Mouse (Mus musculus): ENCODE measurements around the gene Dapk1. TPM values are rescaled to one million over a fixed set of nuclear protein-coding genes. Genes with fewer than 3 reads are reported as not detected.
A peak's percentile ranks its signal among the peaks of the same experiment; 100 is the strongest.

The Dapk1 gene
- polyA plus RNA-seq, 1 experiment from 2014 or later, result 35.3 TPM

DNA sequence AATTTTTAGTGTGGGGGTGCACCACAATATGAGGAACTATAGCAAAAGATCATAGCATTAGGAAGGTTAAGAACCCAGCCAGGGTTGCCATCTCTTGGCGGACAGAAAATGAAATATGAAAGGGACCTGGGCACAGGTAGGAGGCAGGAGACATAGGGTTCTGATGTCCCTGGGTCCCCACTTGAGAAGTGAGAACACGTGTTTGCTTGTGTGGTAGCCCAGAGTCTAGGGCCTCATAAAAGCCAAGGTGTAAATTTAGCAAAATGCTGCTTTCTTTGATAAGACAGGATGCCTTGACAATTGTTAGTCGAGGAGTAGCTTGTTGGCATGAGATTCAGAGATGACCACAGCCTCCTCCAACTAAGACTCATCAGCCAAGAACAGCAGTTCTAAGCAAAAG, 143.0 kb downstream of the Dapk1 start:
- no peak overlapping the region for H3K9ac ChIP-seq
- no peak overlapping the region for H3K27ac ChIP-seq
- no peak overlapping the region for H3K4me2 ChIP-seq (replicated peaks)
- DNase-seq (ENCODE audit: low spot score) (no peak), ATAC-seq (ENCODE audit: low FRiP score) (no peak)
- no peaks in the 10 kb centered on the region for H3K9me3 ChIP-seq (ENCODE audit: control insufficient read depth, low read length)
- H3K27me3 ChIP-seq (ENCODE audit: control insufficient read depth, insufficient read depth, low read length), result no peaks in the 10 kb centered on the region
- H3K4me3 ChIP-seq (replicated peaks; ENCODE audit: low read length), result no peak overlapping the region
- WGBS, result 96% methylated on average over 3 of the region's 3 CpGs
- peaks cover 7% of the 10 kb centered on the region; the same call in 1 of the 2 replicates for H3K4me1 ChIP-seq (replicated peaks; ENCODE audit: control insufficient read depth, insufficient read depth, low read length)
- H3K36me3 ChIP-seq (replicated peaks; ENCODE audit: control insufficient read depth, insufficient read depth), result peaks cover 64% of the 10 kb centered on the region

DNA sequence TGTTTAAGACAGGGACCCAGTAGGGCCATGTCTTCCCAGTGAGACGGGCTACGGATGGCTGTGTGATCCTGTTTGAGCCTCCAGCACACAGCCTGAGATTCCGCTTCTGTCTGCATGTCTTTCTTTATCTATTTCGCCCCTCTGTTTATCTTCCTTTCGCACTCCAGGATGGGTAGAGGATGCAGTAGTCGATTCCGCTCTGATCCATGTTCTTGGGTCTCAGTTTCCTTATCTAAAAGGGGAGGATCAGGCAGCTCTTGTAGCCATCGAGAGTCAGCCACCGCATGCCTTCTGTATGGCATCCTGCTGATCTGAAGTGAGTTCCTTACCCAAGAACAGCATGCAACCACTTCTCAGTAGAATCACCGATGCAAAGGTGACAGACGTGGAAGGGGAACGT, 143.6 kb downstream of the Dapk1 start:
- WGBS, result 91% methylated on average over 12 of the region's 12 CpGs

DNA sequence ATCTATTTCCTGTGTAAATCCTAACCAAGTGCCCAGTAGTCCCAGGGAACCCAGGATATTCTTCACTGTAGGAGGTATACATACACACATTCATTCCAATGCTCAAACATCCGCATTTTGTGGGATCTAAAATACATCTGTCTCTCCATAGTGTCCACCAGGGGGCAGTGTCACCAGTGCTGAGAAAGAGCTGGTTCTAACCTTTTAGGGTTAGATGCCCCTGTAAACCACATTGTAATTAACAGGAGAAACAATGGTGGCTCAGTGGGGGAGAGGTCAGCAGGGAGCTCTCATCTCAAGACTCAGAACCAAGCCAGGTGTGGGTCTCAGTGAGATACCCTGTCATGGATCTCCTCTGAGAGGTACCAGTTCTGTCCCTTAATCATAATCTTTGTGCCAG, 144.5 kb downstream of the Dapk1 start:
- H3K27me3 ChIP-seq (ENCODE audit: control insufficient read depth, insufficient read depth, low read length), result no peaks in the 10 kb centered on the region
- no peak overlapping the region for H3K4me3 ChIP-seq (replicated peaks; ENCODE audit: low read length)
- H3K4me1 ChIP-seq (replicated peaks; ENCODE audit: control insufficient read depth, insufficient read depth, low read length), result peaks cover 7% of the 10 kb centered on the region; the same call in 1 of the 2 replicates
- no peak overlapping the region for H3K4me2 ChIP-seq (replicated peaks)
- peak; percentile 71 for DNase-seq (ENCODE audit: low spot score)
- no peaks in the 10 kb centered on the region for H3K9me3 ChIP-seq (ENCODE audit: control insufficient read depth, low read length)
- no peak for ATAC-seq (ENCODE audit: low FRiP score)
- WGBS, result 46% methylated on average over 1 of the region's 1 CpGs
- no peak overlapping the region for H3K27ac ChIP-seq
- H3K9ac ChIP-seq, result no peak overlapping the region
- H3K36me3 ChIP-seq (replicated peaks; ENCODE audit: control insufficient read depth, insufficient read depth), result peaks cover 64% of the 10 kb centered on the region

More for the DNA sequence above, 143.6 kb downstream of the Dapk1 start:
- Histone ChIP-seq H3K36me3 (replicated peaks; ENCODE audit: control insufficient read depth, insufficient read depth) (peaks cover 64% of the 10 kb centered on the region), H3K9me3 (ENCODE audit: control insufficient read depth, low read length) (no peaks in the 10 kb centered on the region), H3K27me3 (ENCODE audit: control insufficient read depth, insufficient read depth, low read length) (no peaks in the 10 kb centered on the region), H3K4me2 (replicated peaks) (no peak overlapping the region), H3K27ac (no peak overlapping the region), H3K4me1 (replicated peaks; ENCODE audit: control insufficient read depth, insufficient read depth, low read length) (peaks cover 7% of the 10 kb centered on the region; the same call in 1 of the 2 replicates), H3K4me3 (replicated peaks; ENCODE audit: low read length) (no peak overlapping the region), H3K9ac (no peak overlapping the region)
- DNase-seq (ENCODE audit: low spot score) (no peak), ATAC-seq (ENCODE audit: low FRiP score) (no peak)

DNA sequence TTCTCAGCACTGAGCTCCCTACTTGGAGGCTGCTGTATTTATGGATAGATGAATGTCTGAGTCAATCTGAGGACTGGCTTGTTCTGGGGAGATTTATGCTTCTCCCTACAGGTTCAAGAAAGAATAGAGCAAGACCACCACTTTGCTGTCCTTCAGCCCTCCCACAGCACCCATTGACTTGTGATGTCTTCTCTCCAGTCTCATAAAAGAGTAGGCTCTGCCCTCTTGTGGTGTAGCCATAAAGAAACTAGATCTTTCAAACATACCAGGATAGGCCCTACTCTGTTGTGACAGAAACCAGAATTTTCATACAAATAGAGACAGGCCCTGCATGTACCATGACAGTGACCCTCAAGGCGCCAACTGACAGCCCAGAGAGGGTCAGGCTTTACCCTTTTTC, 145.5 kb downstream of the Dapk1 start:
- WGBS, result 93% methylated on average over 1 of the region's 1 CpGs

DNA sequence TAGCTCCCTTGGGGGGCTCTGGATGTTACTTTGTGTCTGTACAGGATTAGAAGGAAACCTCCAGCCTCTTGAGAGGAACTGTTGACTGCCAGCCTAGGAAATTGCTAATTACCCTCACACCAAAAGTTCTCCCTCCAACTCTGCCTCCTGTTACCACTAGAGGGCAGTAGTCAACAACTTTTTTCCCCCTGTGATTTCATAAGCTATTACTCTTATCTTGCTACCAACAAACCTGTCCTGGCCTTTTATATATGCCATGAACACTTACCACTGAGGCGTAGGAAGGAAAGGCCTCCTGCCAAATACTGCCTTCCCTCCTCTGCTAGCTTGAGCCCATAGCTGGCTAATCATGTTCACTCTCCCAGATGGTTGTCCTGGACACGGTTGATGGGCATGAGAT, 146.8 kb downstream of the Dapk1 start:
- Histone ChIP-seq H3K27ac (no peak overlapping the region), H3K4me2 (replicated peaks) (no peak overlapping the region), H3K9ac (no peak overlapping the region), H3K9me3 (ENCODE audit: control insufficient read depth, low read length) (no peaks in the 10 kb centered on the region), H3K27me3 (ENCODE audit: control insufficient read depth, insufficient read depth, low read length) (no peaks in the 10 kb centered on the region), H3K4me1 (replicated peaks; ENCODE audit: control insufficient read depth, insufficient read depth, low read length) (peaks cover 4% of the 10 kb centered on the region; the same call in 1 of the 2 replicates), H3K4me3 (replicated peaks; ENCODE audit: low read length) (no peak overlapping the region), H3K36me3 (replicated peaks; ENCODE audit: control insufficient read depth, insufficient read depth) (peaks cover 68% of the 10 kb centered on the region)
- WGBS, result 91% methylated on average over 2 of the region's 2 CpGs
- ATAC-seq (ENCODE audit: low FRiP score) (no peak), DNase-seq (ENCODE audit: low spot score) (no peak)

More for the DNA sequence above, 145.5 kb downstream of the Dapk1 start:
- H3K4me1 ChIP-seq (replicated peaks; ENCODE audit: control insufficient read depth, insufficient read depth, low read length), result peaks cover 7% of the 10 kb centered on the region; the same call in 1 of the 2 replicates
- no peak overlapping the region for H3K4me2 ChIP-seq (replicated peaks)
- no peak overlapping the region for H3K9ac ChIP-seq
- H3K27me3 ChIP-seq (ENCODE audit: control insufficient read depth, insufficient read depth, low read length), result no peaks in the 10 kb centered on the region
- H3K4me3 ChIP-seq (replicated peaks; ENCODE audit: low read length), result no peak overlapping the region
- DNase-seq (ENCODE audit: low spot score) (no peak), ATAC-seq (ENCODE audit: low FRiP score) (no peak)
- no peak overlapping the region for H3K27ac ChIP-seq
- no peaks in the 10 kb centered on the region for H3K9me3 ChIP-seq (ENCODE audit: control insufficient read depth, low read length)
- peaks cover 65% of the 10 kb centered on the region for H3K36me3 ChIP-seq (replicated peaks; ENCODE audit: control insufficient read depth, insufficient read depth)

DNA sequence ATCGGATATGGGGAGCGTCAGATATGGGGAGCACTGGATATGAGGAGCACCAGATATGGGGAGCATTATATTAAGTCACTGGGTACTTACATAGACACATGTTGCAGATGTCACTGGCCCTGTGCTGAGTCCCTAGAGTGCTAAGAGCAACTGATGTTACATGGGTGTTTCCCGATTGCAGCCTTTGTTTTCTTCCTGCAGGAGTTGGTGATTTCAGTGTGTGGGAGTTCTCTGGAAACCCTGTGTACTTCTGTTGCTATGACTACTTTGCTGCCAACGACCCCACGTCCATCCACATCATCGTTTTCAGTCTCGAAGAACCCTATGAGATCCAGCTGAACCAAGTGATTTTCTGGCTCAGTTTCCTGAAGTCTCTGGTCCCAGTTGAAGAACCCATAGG, 149.2 kb downstream of the Dapk1 start:
- Histone ChIP-seq H3K4me1 (replicated peaks; ENCODE audit: control insufficient read depth, insufficient read depth, low read length) (no peaks in the 10 kb centered on the region), H3K27ac (no peak overlapping the region), H3K4me3 (replicated peaks; ENCODE audit: low read length) (no peak overlapping the region), H3K36me3 (replicated peaks; ENCODE audit: control insufficient read depth, insufficient read depth) (peaks cover 81% of the 10 kb centered on the region), H3K27me3 (ENCODE audit: control insufficient read depth, insufficient read depth, low read length) (no peaks in the 10 kb centered on the region), H3K9me3 (ENCODE audit: control insufficient read depth, low read length) (no peaks in the 10 kb centered on the region), H3K9ac (no peak overlapping the region), H3K4me2 (replicated peaks) (no peak overlapping the region)
- ATAC-seq (ENCODE audit: low FRiP score), result no peak
- 90% methylated on average over 7 of the region's 7 CpGs for WGBS
- no peak for DNase-seq (ENCODE audit: low spot score)

DNA sequence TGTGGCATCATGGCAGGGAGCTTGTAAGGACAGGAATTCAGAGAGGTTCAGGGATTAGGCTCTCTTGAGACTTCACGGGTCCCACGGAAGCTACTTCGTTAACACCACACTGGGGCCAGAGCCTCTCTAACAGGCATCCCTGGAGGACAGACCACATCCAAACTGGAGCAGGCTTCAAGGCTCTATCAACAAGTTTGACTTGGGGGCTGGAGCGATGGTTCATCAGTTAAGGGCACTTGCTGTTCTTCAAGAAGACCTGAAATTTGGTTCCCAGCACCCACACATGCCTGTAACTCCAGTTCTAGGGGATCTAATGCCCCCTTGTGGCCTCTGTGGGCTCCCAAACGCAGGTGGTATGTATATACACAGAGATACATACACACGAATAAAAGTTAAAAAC, 151.5 kb downstream of the Dapk1 start:
- no peak for ATAC-seq (ENCODE audit: low FRiP score)
- 96% methylated on average over 6 of the region's 6 CpGs for WGBS
- Histone ChIP-seq H3K4me2 (replicated peaks) (no peak overlapping the region), H3K36me3 (replicated peaks; ENCODE audit: control insufficient read depth, insufficient read depth) (peaks cover 99% of the 10 kb centered on the region), H3K27ac (no peak overlapping the region), H3K4me1 (replicated peaks; ENCODE audit: control insufficient read depth, insufficient read depth, low read length) (no peaks in the 10 kb centered on the region), H3K4me3 (replicated peaks; ENCODE audit: low read length) (no peak overlapping the region), H3K27me3 (ENCODE audit: control insufficient read depth, insufficient read depth, low read length) (no peaks in the 10 kb centered on the region), H3K9me3 (ENCODE audit: control insufficient read depth, low read length) (no peaks in the 10 kb centered on the region), H3K9ac (no peak overlapping the region)
- no peak for DNase-seq (ENCODE audit: low spot score)

DNA sequence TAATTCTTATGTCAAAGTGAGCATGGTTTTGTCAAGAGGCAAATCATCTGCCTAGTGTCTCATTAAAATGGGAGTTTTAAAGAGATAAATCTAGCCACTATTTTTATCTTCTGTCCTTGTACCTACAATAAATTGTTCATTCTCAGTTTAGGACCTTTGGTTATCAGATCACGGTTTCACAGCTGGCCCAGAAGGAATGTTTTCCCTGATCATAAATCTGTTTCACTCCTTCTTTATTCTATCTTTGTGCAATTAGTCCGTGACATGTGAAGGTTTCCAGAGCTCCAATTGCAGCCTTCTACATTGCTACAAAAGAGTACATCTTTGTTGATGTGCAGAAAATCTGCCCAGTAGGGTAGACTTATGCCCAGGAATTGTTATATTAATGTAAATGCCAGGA, 153.5 kb downstream of the Dapk1 start:
- Histone ChIP-seq H3K9me3 (ENCODE audit: control insufficient read depth, low read length) (no peaks in the 10 kb centered on the region), H3K27ac (no peak overlapping the region), H3K27me3 (ENCODE audit: control insufficient read depth, insufficient read depth, low read length) (no peaks in the 10 kb centered on the region), H3K4me3 (replicated peaks; ENCODE audit: low read length) (no peak overlapping the region), H3K4me1 (replicated peaks; ENCODE audit: control insufficient read depth, insufficient read depth, low read length) (no peaks in the 10 kb centered on the region), H3K9ac (no peak overlapping the region), H3K36me3 (replicated peaks; ENCODE audit: control insufficient read depth, insufficient read depth) (peaks cover 94% of the 10 kb centered on the region), H3K4me2 (replicated peaks) (no peak overlapping the region)
- ATAC-seq (ENCODE audit: low FRiP score) (no peak), DNase-seq (ENCODE audit: low spot score) (no peak)
- 87% methylated on average over 2 of the region's 2 CpGs for WGBS

DNA sequence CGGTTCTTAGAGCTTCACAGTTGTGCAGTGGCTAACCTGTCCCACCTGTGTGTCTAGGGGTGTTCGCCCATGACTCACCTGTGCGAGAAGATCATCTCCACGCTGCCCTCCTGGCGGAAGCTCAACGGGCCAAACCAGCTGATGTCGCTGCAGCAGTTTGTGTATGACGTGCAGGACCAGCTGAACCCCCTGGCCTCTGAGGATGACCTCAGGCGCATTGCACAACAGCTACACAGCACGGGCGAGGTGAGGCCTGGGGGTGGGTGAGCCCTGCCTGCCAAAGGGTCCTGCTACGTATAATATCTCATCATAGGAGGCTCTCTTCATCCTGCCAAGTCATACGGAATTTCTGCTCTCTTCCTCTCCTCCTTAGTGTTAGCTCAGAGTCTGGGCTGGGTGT, 155.5 kb downstream of the Dapk1 start:
- 88% methylated on average over 13 of the region's 13 CpGs for WGBS

DNA sequence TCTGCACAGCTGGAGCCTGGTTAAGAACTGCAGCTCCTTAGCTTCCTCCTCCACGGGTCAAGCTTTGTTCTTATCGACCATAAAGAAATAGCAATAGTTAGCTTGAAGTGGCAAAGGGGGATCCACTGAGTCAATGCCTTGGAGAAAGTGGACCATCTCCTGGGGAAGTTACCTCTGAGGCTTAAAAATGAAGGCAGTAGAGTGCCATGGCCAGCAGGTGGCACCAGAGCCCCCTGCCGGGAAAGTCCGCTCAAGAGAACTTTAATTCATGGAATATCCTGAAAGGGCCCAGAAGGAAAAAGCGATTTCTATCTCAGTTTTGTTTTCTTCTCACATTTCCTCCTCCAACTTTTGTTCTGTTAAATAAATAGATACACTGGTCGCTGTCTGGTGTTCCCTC, 157.4 kb downstream of the Dapk1 start:
- Histone ChIP-seq H3K4me3 (replicated peaks; ENCODE audit: low read length) (no peak overlapping the region), H3K27ac (no peak overlapping the region), H3K9ac (no peak overlapping the region), H3K27me3 (ENCODE audit: control insufficient read depth, insufficient read depth, low read length) (no peaks in the 10 kb centered on the region), H3K4me1 (replicated peaks; ENCODE audit: control insufficient read depth, insufficient read depth, low read length) (no peaks in the 10 kb centered on the region), H3K4me2 (replicated peaks) (no peak overlapping the region), H3K9me3 (ENCODE audit: control insufficient read depth, low read length) (no peaks in the 10 kb centered on the region), H3K36me3 (replicated peaks; ENCODE audit: control insufficient read depth, insufficient read depth) (peaks cover 88% of the 10 kb centered on the region)
- DNase-seq (ENCODE audit: low spot score) (peak; percentile 71), ATAC-seq (ENCODE audit: low FRiP score) (no peak)
- 47% methylated on average over 6 of the region's 6 CpGs for WGBS

More for the DNA sequence above, 155.5 kb downstream of the Dapk1 start:
- Histone ChIP-seq H3K27ac (no peak overlapping the region), H3K27me3 (ENCODE audit: control insufficient read depth, insufficient read depth, low read length) (no peaks in the 10 kb centered on the region), H3K9ac (no peak overlapping the region), H3K4me1 (replicated peaks; ENCODE audit: control insufficient read depth, insufficient read depth, low read length) (no peaks in the 10 kb centered on the region), H3K9me3 (ENCODE audit: control insufficient read depth, low read length) (no peaks in the 10 kb centered on the region), H3K36me3 (replicated peaks; ENCODE audit: control insufficient read depth, insufficient read depth) (peaks cover 92% of the 10 kb centered on the region), H3K4me2 (replicated peaks) (no peak overlapping the region), H3K4me3 (replicated peaks; ENCODE audit: low read length) (no peak overlapping the region)
- no peak for ATAC-seq (ENCODE audit: low FRiP score)
- no peak for DNase-seq (ENCODE audit: low spot score)

All from hindbrain, embryonic 14.5 days (tissue).